Mouse (Mus musculus): ENCODE results near the gene Loxl4. TPM values are rescaled to one million over a fixed set of nuclear protein-coding genes. Genes with fewer than 3 reads are reported as not detected.

Gene Loxl4
- under 1 TPM; 0.25 to 0.35 TPM for total RNA-seq (2021)

GRCm38 (mm10) chr19:42612654-42613053 is at the start of gene Loxl4:
Gene Loxl4 (minus strand): TSS chr19:42612813.
- no peak for DNase-seq (ENCODE audit: extremely low spot score in 1 of 2, low spot score in 1 of 2)

- DNase-seq (ENCODE audit: extremely low spot score in 1 of 2, low spot score in 1 of 2) = no peak
Observed at GRCm38 (mm10) chr19:42661430-42662164, 49.0 kb upstream of the Loxl4 start.

- DNase-seq (ENCODE audit: extremely low spot score in 1 of 2, low spot score in 1 of 2) = no peak
Observed at GRCm38 (mm10) chr19:42660244-42660565, 47.6 kb upstream of the Loxl4 start.

GRCm38 (mm10) chr19:42659354-42660243 is 47.0 kb upstream of the Loxl4 start:
- peak in 1 of 2 experiments; percentile 34 for DNase-seq (ENCODE audit: extremely low spot score in 1 of 2, low spot score in 1 of 2)

GRCm38 (mm10) chr19:42658435-42659135 is 46.0 kb upstream of the Loxl4 start:
- peak in 1 of 2 experiments; percentile 2 for DNase-seq (ENCODE audit: extremely low spot score in 1 of 2, low spot score in 1 of 2)

- DNase-seq (ENCODE audit: extremely low spot score in 1 of 2, low spot score in 1 of 2) = peak in 1 of 2 experiments; percentile 36
Observed at GRCm38 (mm10) chr19:42657769-42658168, 45.2 kb upstream of the Loxl4 start.

- no peak for DNase-seq (ENCODE audit: extremely low spot score in 1 of 2, low spot score in 1 of 2)
Observed at GRCm38 (mm10) chr19:42657306-42657705, 44.7 kb upstream of the Loxl4 start.

- DNase-seq (ENCODE audit: extremely low spot score in 1 of 2, low spot score in 1 of 2) = peak in 1 of 2 experiments; percentile 67
Observed at GRCm38 (mm10) chr19:42655006-42655405, 42.4 kb upstream of the Loxl4 start.

- DNase-seq (ENCODE audit: extremely low spot score in 1 of 2, low spot score in 1 of 2) = no peak
Observed at GRCm38 (mm10) chr19:42653091-42653490, 40.5 kb upstream of the Loxl4 start.

GRCm38 (mm10) chr19:42652425-42652824 is 39.8 kb upstream of the Loxl4 start:
- DNase-seq (ENCODE audit: extremely low spot score in 1 of 2, low spot score in 1 of 2) = no peak

GRCm38 (mm10) chr19:42640211-42640610 is 27.6 kb upstream of the Loxl4 start:
- DNase-seq (ENCODE audit: extremely low spot score in 1 of 2, low spot score in 1 of 2) = no peak

- no peak for DNase-seq (ENCODE audit: extremely low spot score in 1 of 2, low spot score in 1 of 2)
Observed at GRCm38 (mm10) chr19:42639544-42639943, 26.9 kb upstream of the Loxl4 start.

GRCm38 (mm10) chr19:42638604-42639481 is 26.2 kb upstream of the Loxl4 start:
- DNase-seq (ENCODE audit: extremely low spot score in 1 of 2, low spot score in 1 of 2) = no peak

GRCm38 (mm10) chr19:42636631-42637030 is 24.0 kb upstream of the Loxl4 start:
- no peak for DNase-seq (ENCODE audit: extremely low spot score in 1 of 2, low spot score in 1 of 2)

GRCm38 (mm10) chr19:42633650-42634049 is 21.0 kb upstream of the Loxl4 start:
- no peak for DNase-seq (ENCODE audit: extremely low spot score in 1 of 2, low spot score in 1 of 2)

- DNase-seq (ENCODE audit: extremely low spot score in 1 of 2, low spot score in 1 of 2) = no peak
Observed at GRCm38 (mm10) chr19:42632301-42632700, 19.7 kb upstream of the Loxl4 start.

GRCm38 (mm10) chr19:42631541-42631961 is 18.9 kb upstream of the Loxl4 start:
- no peak for DNase-seq (ENCODE audit: extremely low spot score in 1 of 2, low spot score in 1 of 2)

- no peak for DNase-seq (ENCODE audit: extremely low spot score in 1 of 2, low spot score in 1 of 2)
Observed at GRCm38 (mm10) chr19:42628068-42628467, 15.5 kb upstream of the Loxl4 start.

- DNase-seq (ENCODE audit: extremely low spot score in 1 of 2, low spot score in 1 of 2) = no peak
Observed at GRCm38 (mm10) chr19:42613647-42614225, 1.1 kb upstream of the Loxl4 start.

- DNase-seq (ENCODE audit: extremely low spot score in 1 of 2, low spot score in 1 of 2) = no peak
Observed at GRCm38 (mm10) chr19:42613116-42613515, 503 bp upstream of the Loxl4 start.

Data from layer of hippocampus, postnatal 25 days (tissue).